Mouse (Mus musculus): ENCODE measurements around the gene Adssl1. TPM values are rescaled to one million over a fixed set of nuclear protein-coding genes. Genes with fewer than 3 reads are reported as not detected.

The Adssl1 gene
- total RNA-seq, 2 experiments from 2014 or later = 135 to 137 TPM

- DNase-seq = peak; percentile 85
Observed at GRCm38 (mm10) chr12:112678555-112679026, 58.7 kb downstream of the Adssl1 start, which contains the start of gene Zbtb42. Gene Zbtb42, plus strand, starts transcription at chr12:112678828.

DNA sequence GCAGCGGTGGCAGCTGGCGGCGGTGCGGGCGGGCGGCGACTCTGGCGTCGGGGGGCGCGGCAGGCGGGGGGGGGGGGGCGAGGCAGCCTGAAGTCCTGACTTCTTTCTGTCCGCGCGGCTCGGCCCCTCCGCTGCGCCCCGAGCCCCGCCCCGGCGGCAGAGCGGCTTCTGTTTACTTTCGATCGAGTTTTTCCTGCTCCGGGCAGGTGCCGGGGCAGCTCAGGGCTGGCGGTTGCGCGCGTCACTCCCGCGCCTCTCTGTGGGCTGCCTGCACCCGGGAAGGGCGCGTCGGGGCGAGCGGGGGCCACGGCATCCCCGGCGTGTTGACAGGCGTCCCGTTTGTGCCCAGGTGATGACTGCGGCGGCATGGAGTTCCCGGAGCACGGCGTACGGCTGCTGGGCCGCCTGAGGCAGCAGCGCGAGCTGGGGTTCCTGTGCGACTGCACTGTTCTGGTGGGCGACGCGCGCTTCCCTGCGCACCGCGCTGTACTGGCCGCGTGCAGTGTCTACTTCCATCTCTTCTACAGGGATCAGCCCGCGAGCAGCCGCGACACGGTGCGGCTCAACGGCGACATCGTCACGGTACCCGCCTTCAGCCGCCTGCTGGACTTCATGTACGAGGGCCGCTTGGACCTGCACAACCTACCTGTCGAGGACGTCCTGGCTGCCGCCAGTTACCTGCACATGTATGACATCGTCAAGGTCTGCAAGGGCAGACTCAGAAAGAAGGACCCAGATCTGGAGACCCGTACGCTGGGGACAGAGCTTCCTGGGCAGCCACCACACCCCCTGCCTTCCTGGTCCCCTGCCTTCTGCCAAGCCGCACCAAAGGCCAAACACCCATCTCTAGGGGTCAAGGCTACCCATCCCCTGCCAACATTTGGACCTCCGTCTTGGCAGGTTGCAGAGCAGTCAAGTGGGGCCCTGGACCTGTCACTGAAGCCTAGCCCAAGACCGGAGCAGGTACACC, 59.5 kb downstream of the Adssl1 start:
- DNase-seq = peak; percentile 43

DNA sequence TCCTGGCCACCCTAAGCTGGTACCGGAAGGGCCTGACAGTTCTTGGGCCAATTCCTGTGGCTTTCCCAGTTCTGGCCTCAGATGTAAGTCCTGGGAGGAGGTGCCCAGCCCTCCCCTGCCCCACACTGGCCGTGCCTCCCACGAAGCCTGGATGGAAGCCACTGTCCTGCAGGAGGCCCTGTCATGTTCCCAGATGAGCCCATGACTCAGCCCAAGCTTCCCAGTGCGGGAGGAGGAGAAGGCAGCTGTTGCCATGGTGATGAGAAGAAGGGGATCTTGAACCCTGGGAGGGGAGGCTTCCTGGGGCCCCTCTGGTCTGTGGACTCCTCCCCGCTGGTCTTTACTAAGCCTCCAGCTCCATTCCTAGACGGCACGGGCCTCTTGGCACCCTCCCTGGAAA, 63.5 kb downstream of the Adssl1 start:
- DNase-seq = no peak

DNA sequence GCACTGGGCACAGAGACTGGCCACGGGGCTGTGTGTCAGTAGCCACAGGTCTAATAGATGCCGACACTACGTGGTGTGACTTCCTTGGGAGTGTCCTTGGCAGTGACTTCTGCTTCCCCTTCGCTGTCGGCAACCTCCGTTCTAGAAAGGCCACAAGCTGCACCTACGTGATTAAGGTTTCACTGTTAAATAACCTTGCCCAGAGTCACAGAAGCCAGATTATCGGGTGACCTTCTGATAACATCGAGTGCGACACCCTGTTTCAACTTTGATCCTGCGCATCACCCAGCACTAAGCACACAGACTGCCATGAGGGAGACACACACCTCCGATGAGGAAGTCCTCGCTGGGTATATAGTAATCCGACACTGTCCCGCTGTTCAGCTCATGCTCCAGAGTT, 68.6 kb downstream of the Adssl1 start:
- peak; percentile 4 for DNase-seq

Small RNA genes within 50 kb of the gene (microRNA-seq; reads per million reads assigned to microRNA genes)
- gene Mir6939 = 1.8 to 2.8 reads per million in 2 experiments

Other genes starting within 250 kb of the Adssl1 start
- 10 to 100 TPM; 25.6 to 26.5 TPM for gene A530016L24Rik, start 130.6 kb upstream of the Adssl1 start, total RNA-seq (2021)
- gene Tmem179, start 103.3 kb upstream of the Adssl1 start, total RNA-seq (2021) = under 1 TPM; 0.11 to 0.12 TPM
- 10 to 100 TPM; 18.6 to 19.7 TPM for gene Inf2, start 31.3 kb upstream of the Adssl1 start, total RNA-seq (2021)
- 10 to 100 TPM; 39.9 to 43.2 TPM for gene Siva1, start 24.6 kb downstream of the Adssl1 start, total RNA-seq (2021)
- 100 to 1,000 TPM; 352 to 392 TPM for gene Akt1, start 54.8 kb downstream of the Adssl1 start, total RNA-seq (2021)
- gene Zbtb42, start 58.8 kb downstream of the Adssl1 start, total RNA-seq (2021) = 10 to 100 TPM in 1 of 2 experiments, 1 to 10 TPM in 1; 10.0 to 10.1 TPM
- 10 to 100 TPM; 13.1 to 14.1 TPM for gene Cep170b, start 100.4 kb downstream of the Adssl1 start, total RNA-seq (2021)
- 1 to 10 TPM; 3.4 to 4.1 TPM for gene Pld4, start 140.6 kb downstream of the Adssl1 start, total RNA-seq (2021)
- gene Ahnak2, start 182.6 kb downstream of the Adssl1 start, total RNA-seq (2021) = 10 to 100 TPM; 13.5 to 16.8 TPM
- gene Clba1, start 188.9 kb downstream of the Adssl1 start, total RNA-seq (2021) = 1 to 10 TPM; 4.5 to 6.0 TPM
- 10 to 100 TPM; 25.8 to 26.8 TPM for gene Cdca4, start 209.4 kb downstream of the Adssl1 start, total RNA-seq (2021)
- under 1 TPM; 0.16 to 0.17 TPM for gene Gpr132, start 248.2 kb downstream of the Adssl1 start, total RNA-seq (2021)

All from heart, postnatal 4 days (tissue).